Mouse (Mus musculus) activated CD4-positive, CD25-positive, alpha-beta regulatory T cell, adult 4 months (primary cell): ENCODE measurements around the gene Kcnk3. TPM values are rescaled to one million over a fixed set of nuclear protein-coding genes. Genes with fewer than 3 reads are reported as not detected.

ENCODE experiments used
- ATAC-seq: one replicate; pipeline ENCODE4 v1.8.0; 2017
- polyA plus RNA-seq, 2 experiments: library from polyadenylated mRNA; unstranded; fragments of 100-300 nt; shearing (Covaris generic); gene quantifications; one replicate each; pipeline ENCODE4 v1.2.1; 2017

Gene Kcnk3
- not detected for polyA plus RNA-seq

GRCm38 (mm10) chr5:30587681-30588300 is at the start of gene Kcnk3:
Kcnk3 (plus strand) TSS chr5:30588170.
- ATAC-seq, result no peak

GRCm38 (mm10) chr5:30545698-30546097 is 42.3 kb upstream of the Kcnk3 start, which contains the start of gene Cib4:
Cib4 (minus strand) TSS chr5:30545836.
- no peak for ATAC-seq

- ATAC-seq, result no peak
These were observed 39.3 kb upstream of the Kcnk3 start for GRCm38 (mm10) chr5:30548681-30549080.

GRCm38 (mm10) chr5:30550334-30551021 is 37.5 kb upstream of the Kcnk3 start:
- no peak for ATAC-seq

GRCm38 (mm10) chr5:30551022-30551638 is 36.8 kb upstream of the Kcnk3 start:
- ATAC-seq, result no peak

GRCm38 (mm10) chr5:30552006-30552405 is 36.0 kb upstream of the Kcnk3 start:
- no peak for ATAC-seq

- no peak for ATAC-seq
These were observed 34.0 kb upstream of the Kcnk3 start for GRCm38 (mm10) chr5:30553936-30554335.

- no peak for ATAC-seq
These were observed 33.0 kb upstream of the Kcnk3 start for GRCm38 (mm10) chr5:30554981-30555380.

- ATAC-seq, result no peak
These were observed 31.7 kb upstream of the Kcnk3 start for GRCm38 (mm10) chr5:30556284-30556683.

GRCm38 (mm10) chr5:30559421-30559820 is 28.5 kb upstream of the Kcnk3 start:
- no peak for ATAC-seq

- ATAC-seq, result no peak
These were observed 27.9 kb upstream of the Kcnk3 start for GRCm38 (mm10) chr5:30559986-30560493.

- no peak for ATAC-seq
These were observed 19.5 kb upstream of the Kcnk3 start for GRCm38 (mm10) chr5:30568479-30568878.

- no peak for ATAC-seq
These were observed 16.1 kb upstream of the Kcnk3 start for GRCm38 (mm10) chr5:30571820-30572219.

GRCm38 (mm10) chr5:30574367-30574766 is 13.6 kb upstream of the Kcnk3 start:
- no peak for ATAC-seq

- no peak for ATAC-seq
These were observed 11.7 kb upstream of the Kcnk3 start for GRCm38 (mm10) chr5:30576233-30576632.

GRCm38 (mm10) chr5:30577251-30577650 is 10.7 kb upstream of the Kcnk3 start:
- no peak for ATAC-seq

GRCm38 (mm10) chr5:30577654-30578310 is 10.2 kb upstream of the Kcnk3 start:
- no peak for ATAC-seq

- no peak for ATAC-seq
These were observed 9.4 kb upstream of the Kcnk3 start for GRCm38 (mm10) chr5:30578445-30579080.

- ATAC-seq, result no peak
These were observed 7.2 kb upstream of the Kcnk3 start for GRCm38 (mm10) chr5:30580725-30581124.

GRCm38 (mm10) chr5:30582017-30582416 is 6.0 kb upstream of the Kcnk3 start:
- no peak for ATAC-seq

GRCm38 (mm10) chr5:30586616-30587015 is 1.4 kb upstream of the Kcnk3 start:
- no peak for ATAC-seq

GRCm38 (mm10) chr5:30587101-30587500 is 869 bp upstream of the Kcnk3 start:
- no peak for ATAC-seq
